Mouse (Mus musculus) liver, embryonic 16.5 days (tissue): ENCODE measurements around the gene Pcmtd2. TPM values are rescaled to one million over a fixed set of nuclear protein-coding genes. Genes with fewer than 3 reads are reported as not detected.

ENCODE experiments used
- ATAC-seq: fragments of 200-750 bp; cut with Nextera tagmentation; 2 replicates; pipeline ENCODE4 v1.8.0; 2017; ENCODE audit warnings: low read depth, mild to moderate bottlenecking, moderate number of reproducible peaks, moderate library complexity
- H3K27ac ChIP-seq: fragments of 300-500 bp; sonication (generic); 2 replicates; pipeline ENCODE4 v1.5.1; 2014; ENCODE audit warnings: mild to moderate bottlenecking, low read length
- H3K27me3 ChIP-seq: fragments of 300-500 bp; sonication (generic); 2 replicates; pipeline ENCODE4 v1.6.1; 2014; ENCODE audit warnings: low read depth, low read length, mixed read lengths; ENCODE audit not compliant: control insufficient read depth, insufficient read depth
- H3K36me3 ChIP-seq: fragments of 300-500 bp; sonication (generic); 2 replicates; pipeline ENCODE4 v1.6.1; 2014; ENCODE audit warnings: mild to moderate bottlenecking; ENCODE audit not compliant: control insufficient read depth, insufficient read depth
- H3K4me1 ChIP-seq: fragments of 300-500 bp; sonication (generic); 2 replicates; pipeline ENCODE4 v1.6.1; 2014; ENCODE audit warnings: low read depth, low read length, mixed read lengths; ENCODE audit not compliant: control insufficient read depth
- H3K4me2 ChIP-seq: fragments of 300-500 bp; sonication (generic); 2 replicates; pipeline ENCODE4 v1.6.1; 2014; ENCODE audit warnings: low read depth, low read length, mixed read lengths
- H3K4me3 ChIP-seq: fragments of 300-500 bp; sonication (generic); 2 replicates; pipeline ENCODE4 v1.5.1; 2014; ENCODE audit warnings: low read depth, mild to moderate bottlenecking, low read length
- H3K9ac ChIP-seq: fragments of 300-500 bp; sonication (generic); 2 replicates; pipeline ENCODE4 v1.6.1; 2014; ENCODE audit warnings: low read depth, low read length
- H3K9me3 ChIP-seq: fragments of 300-500 bp; sonication (generic); replicated peaks from 2 replicates; pipeline ENCODE4 v1.6.1; 2016; ENCODE audit warnings: low read length; ENCODE audit not compliant: control insufficient read depth
- WGBS: fragments of 180-500 bp; shearing (Covaris S2); extraction: QIAGEN DNeasy Blood & Tissue Kit; methylation state at CpG from one replicate; pipeline ENCODE4 v1.1.7; 2014; ENCODE audit not compliant: insufficient replicate concordance; 5-methylcytosine and 5-hydroxymethylcytosine counted together
- polyA plus RNA-seq: library from polyadenylated mRNA; unstranded; fragments of >200 nt; fragmentation: Nextera tagmentation; extraction: Ambion mirVana; gene quantifications from 2 replicates; pipeline ENCODE4 v1.2.1, GENCODE M21; 2015

The Pcmtd2 gene
- polyA plus RNA-seq, 1 experiment from 2014 or later: 17.4 TPM

GRCm38 (mm10) chr2:181845709-181846394 lies 8.2 kb downstream of the Pcmtd2 start:
- H3K4me3 ChIP-seq: no peak overlapping the region
- H3K4me1 ChIP-seq: no peaks in the 10 kb centered on the region
- no peaks in the 10 kb centered on the region for H3K27me3 ChIP-seq
- no peak for ATAC-seq
- H3K36me3 ChIP-seq: peaks cover 8% of the 10 kb centered on the region
- no peak overlapping the region for H3K4me2 ChIP-seq
- H3K27ac ChIP-seq: no peak overlapping the region
- no peaks in the 10 kb centered on the region for H3K9me3 ChIP-seq
- 81% methylated on average over 5 of the region's 5 CpGs for WGBS
- H3K9ac ChIP-seq: no peak overlapping the region

DNA sequence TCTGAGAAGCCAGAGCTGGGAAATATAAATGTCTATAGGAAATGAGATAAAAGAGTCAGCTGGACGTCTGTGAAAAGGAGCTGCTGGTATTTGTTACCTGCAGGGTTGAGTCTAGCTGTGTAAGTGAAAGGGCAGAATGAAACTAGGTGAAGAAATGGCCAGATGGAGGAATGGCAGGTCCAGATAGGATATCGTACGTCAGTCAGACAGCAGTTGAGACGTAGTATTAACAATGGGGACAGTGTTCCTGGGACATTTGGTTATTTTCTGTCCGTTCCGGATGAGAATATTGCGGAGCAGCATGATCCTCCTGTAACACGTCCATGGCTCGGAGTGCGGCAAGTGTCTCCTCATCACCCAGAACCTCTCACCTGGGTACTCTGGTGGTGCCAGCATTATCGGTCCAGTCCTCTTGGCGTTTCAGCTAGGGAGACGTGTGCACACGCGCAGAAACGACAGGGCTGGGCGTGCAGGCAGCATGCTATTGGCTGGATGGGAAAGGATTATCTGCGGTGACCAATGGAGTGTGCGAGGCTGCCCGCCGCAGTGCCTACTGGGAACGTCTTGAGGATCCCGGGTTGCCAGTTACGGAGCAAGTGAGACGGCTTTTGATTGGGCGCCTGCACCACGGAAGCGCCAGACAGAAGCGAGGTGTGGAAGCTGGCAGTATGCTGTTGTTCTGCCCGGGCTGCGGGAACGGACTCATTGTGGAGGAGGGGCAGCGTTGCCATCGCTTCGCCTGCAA lies 26.3 kb downstream of the Pcmtd2 start, which contains the start of gene Polr3k:
Polr3k (plus strand) TSS at position 547 of the 745 bp plus-strand sequence.
- Histone ChIP-seq H3K9me3 (no peaks in the 10 kb centered on the region), H3K4me3 (peak within 1 kb of the TSS; percentile 80), H3K27me3 (no peaks in the 10 kb centered on the region), H3K4me1 (peaks cover 16% of the 10 kb centered on the region), H3K27ac (peak within 1 kb of the TSS; percentile 83), H3K36me3 (peaks cover 7% of the 10 kb centered on the region), H3K4me2 (peak within 1 kb of the TSS; percentile 87), H3K9ac (peak within 1 kb of the TSS; percentile 78)
- peak; percentile 100 for ATAC-seq
- under 1% methylated on average over 35 of the region's 35 CpGs for WGBS

DNA sequence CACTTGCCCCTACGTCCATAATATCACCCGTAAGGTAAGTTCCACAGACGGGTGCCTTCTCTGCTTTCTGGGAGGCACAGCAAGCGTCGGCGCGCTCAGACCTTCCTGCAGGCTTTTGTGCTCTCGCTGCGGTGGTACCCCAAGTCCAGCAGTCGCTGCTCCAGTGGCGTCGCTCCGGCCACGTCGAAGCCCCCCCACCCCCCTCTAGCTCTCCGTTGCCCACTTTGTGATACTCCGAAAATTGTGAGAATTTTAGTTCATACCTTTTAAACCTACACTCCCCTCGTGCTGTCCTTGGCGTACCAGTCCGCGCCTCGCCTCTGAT lies 26.8 kb downstream of the Pcmtd2 start:
- no peak; the same call in 1 of the 2 replicates for ATAC-seq
- Histone ChIP-seq H3K4me2 (peak overlapping the region; percentile 87), H3K9me3 (no peaks in the 10 kb centered on the region), H3K36me3 (peaks cover 10% of the 10 kb centered on the region), H3K27me3 (no peaks in the 10 kb centered on the region), H3K4me1 (peaks cover 16% of the 10 kb centered on the region), H3K27ac (peak overlapping the region; percentile 83), H3K9ac (peak overlapping the region; percentile 78), H3K4me3 (peak overlapping the region; percentile 80)
- WGBS: under 1% methylated on average over 22 of the region's 22 CpGs

DNA sequence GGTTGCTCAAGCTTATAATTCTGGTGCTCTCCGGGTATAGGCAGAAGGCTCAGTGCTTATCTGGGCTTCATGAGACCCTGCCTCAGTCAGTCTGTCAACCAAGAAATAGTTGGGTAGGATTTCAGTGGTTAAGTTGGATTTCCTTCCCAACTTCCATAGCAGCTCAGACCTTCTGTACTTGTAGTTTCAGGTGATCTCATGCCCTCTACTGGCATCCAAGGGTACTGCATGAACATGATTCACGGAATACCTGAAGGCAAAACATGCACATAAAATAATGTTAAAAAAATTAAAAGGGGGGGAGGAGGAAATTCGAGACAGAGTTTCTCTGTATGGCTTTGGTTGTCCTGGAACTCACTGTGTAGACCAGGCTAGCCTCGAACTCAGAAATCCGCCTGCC lies 29.3 kb downstream of the Pcmtd2 start:
- Histone ChIP-seq H3K27me3 (no peaks in the 10 kb centered on the region), H3K4me2 (no peak overlapping the region), H3K27ac (no peak overlapping the region), H3K4me1 (peaks cover 16% of the 10 kb centered on the region), H3K9me3 (no peaks in the 10 kb centered on the region), H3K9ac (no peak overlapping the region), H3K36me3 (peaks cover 11% of the 10 kb centered on the region), H3K4me3 (no peak overlapping the region)
- no peak for ATAC-seq
- 47% methylated on average over 5 of the region's 5 CpGs for WGBS

- Histone ChIP-seq H3K9me3 (no peaks in the 10 kb centered on the region), H3K36me3 (peaks cover 11% of the 10 kb centered on the region), H3K27ac (no peak overlapping the region)
Measured at GRCm38 (mm10) chr2:181871039-181871438, 33.4 kb downstream of the Pcmtd2 start.

GRCm38 (mm10) chr2:181878903-181879302 lies 41.2 kb downstream of the Pcmtd2 start:
- no peaks in the 10 kb centered on the region for H3K27me3 ChIP-seq
- no peak for ATAC-seq
- no peak overlapping the region for H3K4me3 ChIP-seq
- H3K4me2 ChIP-seq: no peak overlapping the region
- H3K9ac ChIP-seq: no peak overlapping the region
- H3K36me3 ChIP-seq: no peaks in the 10 kb centered on the region
- H3K9me3 ChIP-seq: no peaks in the 10 kb centered on the region
- H3K4me1 ChIP-seq: no peaks in the 10 kb centered on the region
- no peak overlapping the region for H3K27ac ChIP-seq
- 59% methylated on average over 1 of the region's 1 CpGs for WGBS

More at GRCm38 (mm10) chr2:181871039-181871438, 33.4 kb downstream of the Pcmtd2 start:
- WGBS: 76% methylated on average over 2 of the region's 2 CpGs
- Histone ChIP-seq H3K4me3 (no peak overlapping the region), H3K4me2 (no peak overlapping the region), H3K4me1 (no peaks in the 10 kb centered on the region), H3K9ac (no peak overlapping the region), H3K27me3 (no peaks in the 10 kb centered on the region)
- no peak for ATAC-seq

GRCm38 (mm10) chr2:181883022-181883749 lies 45.5 kb downstream of the Pcmtd2 start:
- Histone ChIP-seq H3K36me3 (no peaks in the 10 kb centered on the region), H3K9me3 (no peaks in the 10 kb centered on the region), H3K4me1 (no peaks in the 10 kb centered on the region), H3K27ac (no peak overlapping the region), H3K4me2 (no peak overlapping the region), H3K4me3 (no peak overlapping the region), H3K9ac (no peak overlapping the region), H3K27me3 (no peaks in the 10 kb centered on the region)
- 72% methylated on average over 3 of the region's 3 CpGs for WGBS
- ATAC-seq: no peak
